Mouse (Mus musculus) embryonic facial prominence, embryonic 11.5 days (tissue): ENCODE measurements around the gene Vangl1. TPM values are rescaled to one million over a fixed set of nuclear protein-coding genes. Genes with fewer than 3 reads are reported as not detected.

Source experiments
- ATAC-seq: fragments of 200-750 bp; cut with Nextera tagmentation; replicated peaks from 2 replicates; pipeline ENCODE4 v1.8.0; 2017; ENCODE audit warnings: low read depth; ENCODE audit not compliant: insufficient number of reproducible peaks, low FRiP score, low TSS enrichment
- DNase-seq: peaks from one replicate; pipeline ENCODE4 v3.0.0-alpha.2; 2015; ENCODE audit warnings: low spot score
- H3K27ac ChIP-seq: fragments of 300-500 bp; sonication (generic); replicated peaks from 2 replicates; pipeline ENCODE4 v1.5.1; 2014; ENCODE audit warnings: mild to moderate bottlenecking, low read depth, low read length, control low read depth
- H3K27me3 ChIP-seq: fragments of 300-500 bp; sonication (generic); 2 replicates; pipeline ENCODE4 v1.6.1; 2014; ENCODE audit warnings: mild to moderate bottlenecking, low read length, moderate library complexity, mixed read lengths; ENCODE audit not compliant: control insufficient read depth, insufficient read depth
- H3K36me3 ChIP-seq: fragments of 300-500 bp; sonication (generic); replicated peaks from 2 replicates; pipeline ENCODE4 v1.6.1; 2014; ENCODE audit warnings: low read depth, mild to moderate bottlenecking, low read length, moderate library complexity, mixed read lengths; ENCODE audit not compliant: control insufficient read depth, insufficient read depth
- H3K4me1 ChIP-seq: fragments of 300-500 bp; sonication (generic); 2 replicates; pipeline ENCODE4 v1.6.1; 2014; ENCODE audit warnings: low read length, mixed read lengths; ENCODE audit not compliant: control insufficient read depth, insufficient read depth
- H3K4me2 ChIP-seq: fragments of 300-500 bp; sonication (generic); 2 replicates; pipeline ENCODE4 v1.6.1; 2014; ENCODE audit warnings: low read depth, mild to moderate bottlenecking, control low read depth, low read length, moderate library complexity
- H3K4me3 ChIP-seq: fragments of 300-500 bp; sonication (generic); 2 replicates; pipeline ENCODE4 v1.5.1; 2014; ENCODE audit warnings: low read depth, low read length, control low read depth
- H3K9ac ChIP-seq: fragments of 300-500 bp; sonication (generic); replicated peaks from 2 replicates; pipeline ENCODE4 v1.6.1; 2014; ENCODE audit warnings: mild to moderate bottlenecking, control low read depth, low read length
- H3K9me3 ChIP-seq: fragments of 300-500 bp; sonication (generic); replicated peaks from 2 replicates; pipeline ENCODE4 v1.6.1; 2016; ENCODE audit warnings: mild to moderate bottlenecking, low read length, inconsistent platforms, mixed read lengths; ENCODE audit not compliant: control insufficient read depth
- WGBS: fragments of 180-500 bp; shearing (Covaris S2); extraction: QIAGEN DNeasy Blood & Tissue Kit; methylation state at CpG from one replicate; pipeline ENCODE4 v1.1.7; 2014; 5-methylcytosine and 5-hydroxymethylcytosine counted together
- polyA plus RNA-seq: library from polyadenylated mRNA; unstranded; fragments of >200 nt; fragmentation: Nextera tagmentation; extraction: Ambion mirVana; gene quantifications from 2 replicates; pipeline ENCODE4 v1.2.1, GENCODE M21; 2014

Vangl1 gene
- polyA plus RNA-seq, 1 experiment from 2014 or later = 12.8 TPM

DNA sequence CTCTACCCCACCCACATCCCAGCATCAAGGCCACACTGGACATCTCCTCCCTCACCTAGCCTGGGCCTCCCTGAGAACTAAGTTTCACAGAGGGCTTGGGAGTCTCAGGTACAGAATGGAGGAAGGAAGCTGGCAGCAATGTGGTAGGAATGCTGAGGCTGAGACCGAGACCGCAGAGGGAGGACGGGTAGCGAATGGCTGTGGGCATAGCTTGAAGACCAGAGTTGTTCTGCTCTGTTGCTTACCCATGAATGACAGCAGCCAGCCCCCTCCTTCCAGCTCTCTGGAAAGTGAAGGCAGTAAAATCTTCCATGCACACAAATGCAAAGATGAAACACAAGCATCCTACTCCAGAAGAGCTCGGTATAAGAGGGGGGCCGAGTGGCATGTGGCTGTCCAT is 65.6 kb downstream of the Vangl1 start:
- ATAC-seq = no peak
- Histone ChIP-seq H3K4me1 (peaks cover 3% of the 10 kb centered on the region; the same call in 1 of the 2 replicates), H3K4me3 (no peak overlapping the region), H3K27ac (no peak overlapping the region), H3K9ac (no peak overlapping the region), H3K36me3 (no peaks in the 10 kb centered on the region), H3K9me3 (no peaks in the 10 kb centered on the region), H3K4me2 (no peak overlapping the region), H3K27me3 (no peaks in the 10 kb centered on the region)
- DNase-seq = no peak
- 86% methylated on average over 6 of the region's 6 CpGs for WGBS

GRCm38 (mm10) chr3:102137158-102137557 is 67.3 kb downstream of the Vangl1 start:
- WGBS = 84% methylated on average over 10 of the region's 10 CpGs
- no peak for ATAC-seq
- no peaks in the 10 kb centered on the region for H3K36me3 ChIP-seq
- H3K27me3 ChIP-seq = no peaks in the 10 kb centered on the region
- H3K4me1 ChIP-seq = peaks cover 3% of the 10 kb centered on the region; the same call in 1 of the 2 replicates
- H3K4me2 ChIP-seq = no peak overlapping the region
- no peaks in the 10 kb centered on the region for H3K9me3 ChIP-seq
- H3K27ac ChIP-seq = no peak overlapping the region
- H3K9ac ChIP-seq = no peak overlapping the region
- no peak overlapping the region for H3K4me3 ChIP-seq
- no peak for DNase-seq

- DNase-seq = no peak
- H3K4me3 ChIP-seq = no peak overlapping the region
Measured at GRCm38 (mm10) chr3:102135389-102136113, 68.9 kb downstream of the Vangl1 start.

GRCm38 (mm10) chr3:102131627-102132324 is 72.7 kb downstream of the Vangl1 start:
- H3K36me3 ChIP-seq = no peaks in the 10 kb centered on the region
- no peak overlapping the region for H3K4me2 ChIP-seq
- H3K4me1 ChIP-seq = peaks cover 3% of the 10 kb centered on the region; the same call in 1 of the 2 replicates
- no peak for DNase-seq
- no peaks in the 10 kb centered on the region for H3K9me3 ChIP-seq
- H3K27me3 ChIP-seq = no peaks in the 10 kb centered on the region
- no peak for ATAC-seq
- no peak overlapping the region for H3K9ac ChIP-seq
- no peak overlapping the region for H3K27ac ChIP-seq
- H3K4me3 ChIP-seq = no peak overlapping the region
- 88% methylated on average over 9 of the region's 9 CpGs for WGBS

More at GRCm38 (mm10) chr3:102135389-102136113, 68.9 kb downstream of the Vangl1 start:
- H3K4me1 ChIP-seq = peaks cover 3% of the 10 kb centered on the region; the same call in 1 of the 2 replicates
- no peaks in the 10 kb centered on the region for H3K27me3 ChIP-seq
- WGBS = 26% methylated on average over 10 of the region's 10 CpGs
- ATAC-seq = no peak
- H3K9ac ChIP-seq = no peak overlapping the region
- no peaks in the 10 kb centered on the region for H3K9me3 ChIP-seq
- no peaks in the 10 kb centered on the region for H3K36me3 ChIP-seq
- H3K27ac ChIP-seq = no peak overlapping the region
- H3K4me2 ChIP-seq = no peak overlapping the region

DNA sequence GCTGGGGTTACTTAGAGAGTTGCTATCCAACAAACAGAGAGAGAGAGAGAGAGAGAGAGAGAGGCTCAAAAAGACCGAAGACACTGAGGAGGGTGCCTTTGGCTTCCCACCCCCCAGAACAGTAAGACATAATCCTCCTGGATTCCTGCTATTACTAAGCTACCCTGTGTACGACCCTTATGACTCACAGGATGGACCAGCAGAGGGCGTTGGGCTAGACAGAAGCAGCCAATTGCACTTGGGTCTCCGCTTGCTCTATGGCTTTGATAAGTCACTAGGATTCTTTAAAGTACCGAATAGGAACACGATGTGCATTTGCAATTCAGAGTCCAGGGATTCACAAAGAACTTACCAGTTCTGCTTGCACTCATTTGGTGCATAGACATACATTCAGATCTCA is 74.0 kb downstream of the Vangl1 start:
- WGBS = 67% methylated on average over 6 of the region's 6 CpGs
- DNase-seq = no peak

DNA sequence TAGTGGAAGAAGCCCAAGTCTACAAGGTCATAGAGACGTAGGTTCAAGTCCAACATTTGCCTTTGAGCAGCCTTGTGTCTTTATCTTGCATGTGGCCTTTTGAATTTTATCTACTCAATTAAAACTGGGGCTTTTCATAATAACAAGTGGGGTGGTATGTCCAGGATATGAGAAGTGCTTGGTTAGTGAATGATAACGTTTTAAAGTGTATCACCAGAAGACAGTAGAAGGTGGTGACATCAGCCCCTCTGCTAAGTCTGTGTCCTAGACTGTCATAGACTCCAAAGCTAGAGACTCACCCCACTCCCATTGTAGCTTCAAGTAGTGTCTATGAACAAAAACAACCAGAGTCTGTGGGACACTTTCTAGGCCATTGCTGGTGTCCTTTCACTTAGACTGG is 76.3 kb downstream of the Vangl1 start:
- H3K36me3 ChIP-seq = no peaks in the 10 kb centered on the region

More for the DNA sequence above, 74.0 kb downstream of the Vangl1 start:
- H3K4me3 ChIP-seq = no peak overlapping the region
- H3K9ac ChIP-seq = no peak overlapping the region
- no peak for ATAC-seq
- H3K27me3 ChIP-seq = no peaks in the 10 kb centered on the region
- H3K9me3 ChIP-seq = no peaks in the 10 kb centered on the region
- no peak overlapping the region for H3K27ac ChIP-seq
- H3K4me1 ChIP-seq = peaks cover 2% of the 10 kb centered on the region; the same call in 1 of the 2 replicates
- no peak overlapping the region for H3K4me2 ChIP-seq
- H3K36me3 ChIP-seq = no peaks in the 10 kb centered on the region

DNA sequence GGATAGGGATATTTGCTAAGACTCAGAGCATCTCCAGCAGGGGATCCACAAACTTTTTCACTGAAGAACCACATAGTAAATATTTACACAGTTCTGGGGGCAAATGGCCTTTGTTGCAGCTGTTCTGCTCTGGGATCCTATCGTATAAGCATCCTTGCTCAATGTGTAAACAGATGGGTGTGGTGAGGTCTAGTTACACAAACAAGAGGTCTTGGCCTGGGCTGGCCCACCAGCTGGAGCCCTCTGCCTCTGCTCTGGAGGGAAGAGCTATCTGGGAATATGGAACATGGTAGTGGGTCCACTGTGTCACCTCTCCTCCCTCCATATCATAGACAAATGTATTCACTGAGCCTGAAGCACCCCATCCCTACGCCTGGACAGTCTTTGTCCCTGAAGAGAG is 77.4 kb downstream of the Vangl1 start:
- WGBS = 66% methylated on average over 2 of the region's 2 CpGs
- no peaks in the 10 kb centered on the region for H3K4me1 ChIP-seq
- no peak overlapping the region for H3K4me2 ChIP-seq
- no peaks in the 10 kb centered on the region for H3K27me3 ChIP-seq
- no peak overlapping the region for H3K27ac ChIP-seq
- ATAC-seq (no peak), DNase-seq (no peak)
- H3K9ac ChIP-seq = no peak overlapping the region
- no peaks in the 10 kb centered on the region for H3K36me3 ChIP-seq
- no peak overlapping the region for H3K4me3 ChIP-seq
- no peaks in the 10 kb centered on the region for H3K9me3 ChIP-seq

More for the DNA sequence above, 76.3 kb downstream of the Vangl1 start:
- Histone ChIP-seq H3K27ac (no peak overlapping the region), H3K9ac (no peak overlapping the region), H3K4me2 (no peak overlapping the region), H3K4me3 (no peak overlapping the region), H3K27me3 (no peaks in the 10 kb centered on the region), H3K4me1 (no peaks in the 10 kb centered on the region), H3K9me3 (no peaks in the 10 kb centered on the region)
- DNase-seq (no peak), ATAC-seq (no peak)
- WGBS = 89% methylated on average over 2 of the region's 2 CpGs

- Histone ChIP-seq H3K4me3 (no peak overlapping the region), H3K27ac (no peak overlapping the region), H3K4me1 (no peaks in the 10 kb centered on the region), H3K36me3 (no peaks in the 10 kb centered on the region), H3K4me2 (no peak overlapping the region), H3K27me3 (no peaks in the 10 kb centered on the region), H3K9ac (no peak overlapping the region), H3K9me3 (no peaks in the 10 kb centered on the region)
- no peak for ATAC-seq
- DNase-seq = no peak
- WGBS = 32% methylated on average over 1 of the region's 1 CpGs
Measured at GRCm38 (mm10) chr3:102125546-102125945, 78.9 kb downstream of the Vangl1 start.
